Mouse (Mus musculus) kidney, embryonic 16.5 days (tissue): ENCODE data around the gene 4933402D24Rik. TPM values are rescaled to one million over a fixed set of nuclear protein-coding genes. Genes with fewer than 3 reads are reported as not detected.

ENCODE experiments used
- ATAC-seq: fragments of 200-750 bp; cut with Nextera tagmentation; 2 replicates; pipeline ENCODE4 v1.8.0; 2017; ENCODE audit warnings: moderate TSS enrichment; ENCODE audit not compliant: low FRiP score, low TSS enrichment
- H3K27ac ChIP-seq: fragments of 300-500 bp; sonication (generic); 2 replicates; pipeline ENCODE4 v1.5.1; 2014; ENCODE audit warnings: low read length
- H3K27me3 ChIP-seq: fragments of 300-500 bp; sonication (generic); 2 replicates; pipeline ENCODE4 v1.6.1; 2014; ENCODE audit warnings: low read length, control low read depth, mixed read lengths; ENCODE audit not compliant: insufficient read depth
- H3K36me3 ChIP-seq: fragments of 300-500 bp; sonication (generic); 2 replicates; pipeline ENCODE4 v1.6.1; 2014; ENCODE audit warnings: low read length, control low read depth, mixed read lengths; ENCODE audit not compliant: insufficient read depth
- H3K4me1 ChIP-seq: fragments of 300-500 bp; sonication (generic); 2 replicates; pipeline ENCODE4 v1.6.1; 2014; ENCODE audit warnings: low read length, control low read depth, mixed read lengths; ENCODE audit not compliant: insufficient read depth
- H3K4me2 ChIP-seq: fragments of 300-500 bp; sonication (generic); replicated peaks from 2 replicates; pipeline ENCODE4 v1.6.1; 2014; ENCODE audit warnings: low read depth, low read length
- H3K4me3 ChIP-seq: fragments of 300-500 bp; sonication (generic); 2 replicates; pipeline ENCODE4 v1.5.1; 2014; ENCODE audit warnings: mild to moderate bottlenecking, low read length
- H3K9ac ChIP-seq: fragments of 300-500 bp; sonication (generic); replicated peaks from 2 replicates; pipeline ENCODE4 v1.6.1; 2014; ENCODE audit warnings: low read length
- H3K9me3 ChIP-seq: fragments of 300-500 bp; sonication (generic); 2 replicates; pipeline ENCODE4 v1.6.1; 2016; ENCODE audit warnings: low read length, control low read depth
- WGBS: fragments of 180-500 bp; shearing (Covaris S2); extraction: QIAGEN DNeasy Blood & Tissue Kit; methylation state at CpG from one replicate; pipeline ENCODE4 v1.1.7; 2014; 5-methylcytosine and 5-hydroxymethylcytosine counted together
- polyA plus RNA-seq: library from polyadenylated mRNA; unstranded; fragments of >200 nt; fragmentation: Nextera tagmentation; extraction: Ambion mirVana; gene quantifications from 2 replicates; pipeline ENCODE4 v1.2.1, GENCODE M21; 2015

The 4933402D24Rik gene
- polyA plus RNA-seq, 1 experiment from 2014 or later = not detected

DNA sequence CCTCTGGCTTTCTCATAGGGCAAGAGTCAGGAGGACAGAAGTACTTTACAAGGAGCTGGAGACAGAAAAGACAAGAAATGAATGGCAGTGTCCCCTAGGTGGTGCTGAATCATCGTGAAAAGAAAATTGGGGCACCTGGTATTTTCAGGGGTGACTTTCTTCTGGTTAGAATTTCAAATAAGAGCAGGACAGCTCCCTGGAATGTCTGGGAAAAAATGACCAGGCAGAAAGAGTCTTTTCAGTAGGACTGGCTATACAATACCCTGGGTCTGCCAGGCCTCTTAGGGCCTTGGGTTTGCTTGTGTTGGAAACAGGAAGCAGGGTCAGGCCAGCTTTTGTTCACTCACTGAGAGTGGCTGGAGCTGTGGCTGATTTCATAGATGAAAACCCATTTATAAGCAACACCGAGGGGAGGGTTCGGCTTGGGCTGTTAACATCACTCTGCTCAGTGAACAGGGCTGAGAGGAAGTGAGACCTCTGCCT lies 5.8 kb downstream of the 4933402D24Rik start:
- Histone ChIP-seq H3K27me3 (no peaks in the 10 kb centered on the region), H3K4me1 (peaks cover 6% of the 10 kb centered on the region; the same call in 1 of the 2 replicates), H3K9me3 (no peaks in the 10 kb centered on the region), H3K27ac (peak overlapping the region; percentile 33), H3K4me2 (no peak overlapping the region), H3K4me3 (no peak overlapping the region), H3K36me3 (no peaks in the 10 kb centered on the region), H3K9ac (no peak overlapping the region)
- ATAC-seq = peak; percentile 69
- 4% methylated on average over 3 of the region's 3 CpGs for WGBS

DNA sequence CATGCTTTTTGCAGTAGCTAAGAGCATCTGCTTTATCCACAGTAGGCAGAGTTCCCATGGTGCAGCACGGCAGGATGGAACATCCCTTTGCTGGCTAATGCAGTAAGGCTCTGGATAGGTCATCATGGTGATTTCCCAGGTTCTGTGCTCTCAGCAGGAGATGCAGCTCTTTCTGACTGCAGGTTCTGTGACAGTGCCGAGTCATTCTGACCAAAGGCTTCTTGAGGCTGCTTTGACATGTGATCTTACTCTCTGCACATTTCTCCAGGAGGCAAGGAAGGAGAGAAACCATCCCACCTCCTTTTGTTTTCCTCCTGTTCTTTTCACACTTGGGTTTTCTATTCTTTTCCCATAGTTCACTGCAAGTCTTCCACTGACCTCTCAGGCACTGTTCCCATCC lies 13.1 kb downstream of the 4933402D24Rik start:
- WGBS = 58% methylated on average over 2 of the region's 2 CpGs
- H3K4me2 ChIP-seq = no peak overlapping the region

DNA sequence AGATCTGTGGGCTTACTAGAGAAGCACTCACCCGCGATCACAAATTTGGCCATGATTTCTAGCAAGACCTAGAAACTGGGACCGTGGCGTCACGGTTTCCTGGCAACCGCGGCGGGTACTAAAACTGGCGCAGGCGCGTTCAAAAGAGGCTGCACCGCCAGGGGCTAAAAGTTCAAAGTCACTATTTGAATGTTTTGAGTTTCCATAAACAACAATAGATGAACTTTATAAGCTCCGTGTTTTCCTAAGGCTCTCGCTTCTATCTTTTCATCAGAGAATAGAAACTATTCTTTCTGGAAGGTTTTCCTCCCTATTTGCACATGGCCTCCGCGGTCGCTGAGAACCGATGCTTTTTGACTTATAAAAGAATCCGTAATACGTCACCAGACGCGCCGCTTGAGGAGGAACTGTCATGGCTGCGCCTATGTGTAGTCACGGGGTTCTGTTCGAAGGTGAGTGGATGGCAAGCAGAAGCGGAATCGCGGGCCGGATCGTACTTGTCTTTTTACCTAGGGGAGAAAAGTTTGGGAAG lies 38.8 kb downstream of the 4933402D24Rik start, which contains the start of the genes Mdh1b and Fastkd2:
Gene Mdh1b, minus strand, starts transcription at position 79 of the 532 bp plus-strand sequence.
Gene Fastkd2, plus strand, starts transcription at position 375 of the 532 bp plus-strand sequence.
- Histone ChIP-seq H3K4me3 (peak within 1 kb of the TSS; percentile 88), H3K4me1 (peaks cover 21% of the 10 kb centered on the region), H3K9me3 (no peaks in the 10 kb centered on the region), H3K27ac (no peak within 1 kb of the TSS), H3K9ac (peak within 1 kb of the TSS; percentile 79), H3K27me3 (0 out of 2 replicates have a peak, but pooled peaks cover 3% of the 10 kb centered on the region), H3K4me2 (peak within 1 kb of the TSS; percentile 53), H3K36me3 (no peaks in the 10 kb centered on the region)
- WGBS = under 1% methylated on average over 31 of the region's 31 CpGs
- peak; percentile 96; the same call in 1 of the 2 replicates for ATAC-seq

More for the DNA sequence above, 13.1 kb downstream of the 4933402D24Rik start:
- Histone ChIP-seq H3K4me3 (no peak overlapping the region), H3K4me1 (no peaks in the 10 kb centered on the region), H3K27ac (no peak overlapping the region), H3K36me3 (peaks cover 18% of the 10 kb centered on the region), H3K27me3 (no peaks in the 10 kb centered on the region), H3K9me3 (no peaks in the 10 kb centered on the region), H3K9ac (no peak overlapping the region)
- ATAC-seq = no peak

DNA sequence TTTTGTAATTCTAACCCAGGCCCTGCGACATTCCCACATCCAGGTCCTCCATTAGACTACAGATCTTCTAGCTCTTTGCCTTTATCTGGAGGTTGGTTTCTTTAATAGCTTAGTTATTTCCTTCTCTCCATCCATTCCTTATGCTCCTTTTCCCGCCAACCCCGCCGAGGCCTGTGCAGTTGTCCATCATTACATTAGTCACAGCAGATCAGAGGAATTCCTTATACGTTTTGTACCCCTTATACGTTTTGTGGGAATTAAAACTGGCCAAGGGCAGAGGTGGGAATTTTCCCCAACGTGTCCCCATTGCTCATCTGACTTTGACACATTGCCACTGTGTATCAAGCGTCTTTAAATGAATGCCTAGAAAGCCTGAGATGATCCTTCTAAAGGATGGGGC lies 39.3 kb downstream of the 4933402D24Rik start:
- 0 out of 2 replicates have a peak, but pooled peaks have one; percentile 11 for ATAC-seq
- WGBS = 53% methylated on average over 8 of the region's 8 CpGs

DNA sequence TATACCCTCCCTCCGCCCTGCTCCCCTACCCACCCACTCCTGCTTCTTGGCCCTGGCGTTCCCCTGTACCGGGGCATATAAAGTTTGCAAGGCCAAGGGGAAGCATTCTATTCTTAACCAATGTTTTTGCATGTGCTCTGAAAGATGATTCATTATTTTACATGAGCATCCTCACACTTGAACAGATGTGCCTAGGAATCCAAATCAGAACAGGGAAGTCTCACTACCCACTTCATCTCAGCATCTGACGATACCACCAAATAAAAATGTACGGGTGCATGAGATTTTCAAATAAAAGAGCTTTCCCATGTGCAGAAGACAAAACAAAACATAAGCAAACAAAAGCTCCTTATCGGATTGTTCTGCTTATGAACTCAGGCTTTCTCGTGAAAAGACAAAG lies 48.9 kb downstream of the 4933402D24Rik start:
- ATAC-seq = no peak
- no peak overlapping the region for H3K9ac ChIP-seq
- no peak overlapping the region for H3K4me2 ChIP-seq
- no peaks in the 10 kb centered on the region for H3K9me3 ChIP-seq
- H3K36me3 ChIP-seq = no peaks in the 10 kb centered on the region
- 82% methylated on average over 7 of the region's 7 CpGs for WGBS
- H3K27me3 ChIP-seq = no peaks in the 10 kb centered on the region
- H3K4me1 ChIP-seq = no peaks in the 10 kb centered on the region
- no peak overlapping the region for H3K27ac ChIP-seq
- H3K4me3 ChIP-seq = no peak overlapping the region

More for the DNA sequence above, 39.3 kb downstream of the 4933402D24Rik start:
- Histone ChIP-seq H3K9me3 (no peaks in the 10 kb centered on the region), H3K27ac (no peak overlapping the region), H3K4me3 (peak overlapping the region; percentile 88), H3K27me3 (0 out of 2 replicates have a peak, but pooled peaks cover 3% of the 10 kb centered on the region), H3K9ac (peak overlapping the region; percentile 79), H3K4me1 (peaks cover 21% of the 10 kb centered on the region), H3K36me3 (no peaks in the 10 kb centered on the region), H3K4me2 (peak overlapping the region; percentile 53)

DNA sequence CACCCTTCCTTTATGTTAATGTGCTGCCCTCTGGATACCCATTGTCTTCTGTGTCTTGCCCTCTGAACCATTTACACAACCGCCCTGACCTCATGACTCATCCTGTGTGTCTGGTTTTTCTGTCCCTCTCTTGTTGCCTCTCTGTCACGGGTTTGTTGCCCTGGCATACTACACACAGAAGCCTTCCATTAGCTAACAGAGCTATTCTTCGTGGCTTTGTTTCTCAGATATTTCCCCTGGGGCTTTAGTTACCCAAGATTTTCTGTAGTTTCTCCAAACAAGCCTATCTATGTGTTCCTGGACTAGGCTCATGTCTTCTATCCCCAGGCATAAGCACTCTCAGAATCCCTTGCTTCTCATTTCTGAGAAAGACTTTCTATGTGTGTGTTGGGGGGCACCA lies 60.2 kb downstream of the 4933402D24Rik start:
- H3K27me3 ChIP-seq = no peaks in the 10 kb centered on the region
- no peak for ATAC-seq
- WGBS = 71% methylated on average over 3 of the region's 3 CpGs
- no peak overlapping the region for H3K4me3 ChIP-seq
- H3K4me2 ChIP-seq = no peak overlapping the region
- no peak overlapping the region for H3K27ac ChIP-seq
- H3K36me3 ChIP-seq = no peaks in the 10 kb centered on the region
- H3K9ac ChIP-seq = no peak overlapping the region
- H3K9me3 ChIP-seq = no peaks in the 10 kb centered on the region
- no peaks in the 10 kb centered on the region; the same call in 1 of the 2 replicates for H3K4me1 ChIP-seq

DNA sequence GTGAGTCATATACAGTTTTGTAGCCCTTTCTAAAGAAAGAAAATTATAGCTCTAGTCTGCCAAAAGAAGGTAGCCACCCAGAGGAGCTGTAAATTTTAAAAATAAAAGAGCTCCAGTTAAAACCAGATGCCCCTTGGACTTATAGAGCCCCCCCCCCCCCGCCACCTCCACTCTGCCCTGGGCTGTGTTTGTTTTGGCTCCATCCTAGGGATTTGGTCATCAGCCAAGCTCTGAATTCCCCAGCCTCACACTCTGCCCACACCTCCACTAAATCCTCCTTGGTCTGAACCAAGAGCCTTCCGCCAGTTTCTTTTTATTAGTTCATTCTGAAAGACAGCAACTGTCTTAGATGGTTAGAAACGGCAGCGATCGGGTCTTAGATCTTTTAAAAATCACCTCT lies 63.3 kb downstream of the 4933402D24Rik start:
- H3K27ac ChIP-seq = no peak overlapping the region
- no peaks in the 10 kb centered on the region for H3K27me3 ChIP-seq
- no peaks in the 10 kb centered on the region for H3K36me3 ChIP-seq
- ATAC-seq = no peak
- H3K9me3 ChIP-seq = no peaks in the 10 kb centered on the region
- no peaks in the 10 kb centered on the region; the same call in 1 of the 2 replicates for H3K4me1 ChIP-seq
- H3K4me3 ChIP-seq = no peak overlapping the region
- 46% methylated on average over 5 of the region's 5 CpGs for WGBS
- no peak overlapping the region for H3K9ac ChIP-seq
- H3K4me2 ChIP-seq = no peak overlapping the region

Other genes with a start within 250 kb of the 4933402D24Rik start
- not detected in 2 replicates for gene Gm39653, start 153.3 kb downstream of the 4933402D24Rik start, polyA plus RNA-seq
- not detected in 2 replicates for gene Dytn, start 82.3 kb downstream of the 4933402D24Rik start, polyA plus RNA-seq
- 0.10 and 0.11 TPM in 2 replicates for gene Mdh1b, start 38.9 kb downstream of the 4933402D24Rik start, polyA plus RNA-seq
- 54.8 and 59.8 TPM in 2 replicates for gene Fastkd2, start 38.7 kb downstream of the 4933402D24Rik start, polyA plus RNA-seq